Mouse (Mus musculus) left cerebral cortex, adult 18-20 months (tissue): Measurements from ENCODE around the gene Acoxl. TPM values are rescaled to one million over a fixed set of nuclear protein-coding genes. Genes with fewer than 3 reads are reported as not detected.
"Not testable (repeated sequence)": the region's sequence is repeated elsewhere in the genome, so short reads cannot be mapped to it uniquely, and the experiment has no call there.

Source experiments
- DNase-seq, 2 experiments: peaks; one replicate each; pipeline ENCODE4 v3.0.0; 2021 to 2022; ENCODE audit warnings: low spot score in 2 of 2, mixed read lengths in 1 of 2
- total RNA-seq, 2 experiments: library from RNA; stranded (reverse); gene quantifications; 2 replicates each; pipeline ENCODE4 v1.2.3; 2021

Acoxl gene
- total RNA-seq, 2 experiments from 2014 or later = not detected

DNA sequence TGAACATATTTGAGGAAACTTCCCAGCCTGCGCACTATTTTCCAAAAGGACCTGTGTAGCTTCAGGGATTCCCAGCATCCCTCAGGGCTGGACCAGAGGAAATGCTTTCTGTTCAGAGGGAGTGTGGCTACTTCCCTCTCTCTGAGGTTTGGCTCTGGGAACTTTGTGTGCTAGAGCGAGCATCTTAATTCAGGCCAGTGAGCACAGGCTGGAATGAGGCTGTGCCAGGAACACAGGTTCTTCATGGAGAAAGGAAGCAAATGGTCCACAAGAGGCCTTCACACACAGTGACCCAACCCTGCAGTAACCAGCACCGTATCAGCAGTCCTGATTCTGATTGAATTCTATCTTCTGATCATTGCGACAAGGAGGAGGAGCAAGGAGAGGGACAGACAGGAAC is 238.3 kb downstream of the Acoxl start:
- DNase-seq = no peak

DNA sequence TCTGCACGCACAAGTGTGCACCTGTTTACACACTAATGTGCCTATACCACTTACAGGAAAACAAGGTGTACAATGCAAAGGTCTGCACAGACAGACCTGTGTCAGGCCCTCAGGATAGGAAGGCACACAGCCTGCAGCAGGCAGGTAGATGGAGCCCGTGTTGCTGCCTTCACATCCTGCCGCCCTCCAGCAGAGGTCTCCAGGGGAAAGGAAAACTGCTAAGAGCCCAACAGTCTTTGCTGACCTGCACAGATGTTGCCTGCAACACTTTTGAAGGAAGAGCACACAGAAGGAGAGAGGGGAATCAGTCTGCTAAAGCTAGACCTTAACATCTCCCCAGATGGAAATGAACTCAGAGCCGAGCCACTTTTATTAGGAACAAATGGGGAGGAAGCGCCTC is 240.2 kb downstream of the Acoxl start:
- no peak for DNase-seq

DNA sequence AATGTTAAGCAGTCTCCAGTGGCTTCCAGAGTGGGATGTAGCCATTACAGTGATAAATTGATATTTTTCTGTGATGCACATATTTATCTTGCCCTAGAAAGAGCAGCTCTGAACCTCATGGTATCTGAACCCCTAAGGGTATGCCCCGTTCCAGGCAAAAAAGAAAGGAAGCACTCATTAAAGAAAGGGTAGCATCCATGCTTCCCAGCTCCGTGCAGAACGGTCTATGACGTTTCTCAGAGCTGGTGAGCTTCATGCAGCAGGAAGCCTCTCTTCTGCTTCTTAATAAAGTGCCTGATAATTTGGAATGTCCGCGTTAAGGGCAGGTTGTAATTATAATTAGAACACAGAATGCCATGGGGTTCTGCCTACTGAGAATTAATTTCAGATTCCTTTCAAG is 240.6 kb downstream of the Acoxl start:
- no peak for DNase-seq

DNA sequence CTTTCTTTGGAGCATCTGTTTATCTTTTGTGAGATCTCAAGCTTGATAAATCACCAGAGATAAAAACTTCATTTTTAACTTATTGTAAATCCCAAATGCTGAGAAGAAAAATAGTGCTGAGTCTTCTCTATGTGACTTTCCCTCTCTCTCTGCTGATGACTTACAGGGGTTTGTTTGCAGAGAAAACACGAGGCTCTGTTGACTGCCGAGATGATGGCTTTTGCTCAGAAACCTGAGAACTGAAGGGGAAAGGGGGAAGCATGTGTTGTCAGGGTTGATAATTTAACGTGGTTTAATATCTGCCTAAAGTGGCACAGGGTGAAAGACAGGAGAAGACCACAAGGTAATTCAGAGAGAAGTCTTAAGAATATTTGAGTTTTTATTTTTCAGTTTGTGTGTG is 245.2 kb downstream of the Acoxl start:
- DNase-seq = no peak

DNA sequence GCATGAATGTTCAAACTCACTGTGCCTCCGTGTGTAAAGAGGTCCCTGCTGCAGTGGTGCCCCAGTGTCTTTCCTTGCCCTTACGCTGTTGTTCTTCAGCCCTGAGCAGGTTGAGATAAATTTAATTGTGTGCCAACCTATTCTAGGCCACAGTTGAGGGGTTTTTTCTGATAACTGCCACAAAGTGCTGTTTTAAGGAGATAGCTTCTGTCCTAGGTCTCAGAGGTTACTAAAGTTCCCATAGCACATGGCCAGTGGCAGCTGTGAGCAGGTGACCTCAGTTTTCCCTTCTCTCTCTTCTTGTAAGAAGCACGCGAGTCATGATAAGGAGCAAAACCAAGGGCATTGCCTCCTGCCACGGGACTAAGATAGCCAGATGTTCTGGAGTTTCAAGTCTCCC is 245.9 kb downstream of the Acoxl start:
- no peak for DNase-seq

DNA sequence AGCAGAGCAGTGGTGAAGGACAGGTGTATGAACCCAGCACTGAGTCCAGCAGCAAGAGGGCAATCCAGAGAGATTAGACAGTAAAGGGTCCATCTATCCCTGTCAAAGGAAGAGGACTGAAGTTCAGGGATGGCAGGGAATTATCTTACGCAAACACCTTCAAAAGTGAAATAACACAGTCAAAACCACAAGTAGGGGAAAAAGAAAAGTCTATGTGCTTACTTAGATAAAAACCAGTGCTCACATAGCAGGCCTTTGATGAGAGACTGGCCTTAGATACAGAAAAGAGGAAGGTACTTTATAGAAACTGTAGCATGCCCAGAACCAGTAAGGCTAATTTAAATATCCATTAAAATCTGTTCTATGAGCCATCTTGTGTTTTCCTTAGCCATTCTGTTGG is 246.8 kb downstream of the Acoxl start:
- DNase-seq = no peak

DNA sequence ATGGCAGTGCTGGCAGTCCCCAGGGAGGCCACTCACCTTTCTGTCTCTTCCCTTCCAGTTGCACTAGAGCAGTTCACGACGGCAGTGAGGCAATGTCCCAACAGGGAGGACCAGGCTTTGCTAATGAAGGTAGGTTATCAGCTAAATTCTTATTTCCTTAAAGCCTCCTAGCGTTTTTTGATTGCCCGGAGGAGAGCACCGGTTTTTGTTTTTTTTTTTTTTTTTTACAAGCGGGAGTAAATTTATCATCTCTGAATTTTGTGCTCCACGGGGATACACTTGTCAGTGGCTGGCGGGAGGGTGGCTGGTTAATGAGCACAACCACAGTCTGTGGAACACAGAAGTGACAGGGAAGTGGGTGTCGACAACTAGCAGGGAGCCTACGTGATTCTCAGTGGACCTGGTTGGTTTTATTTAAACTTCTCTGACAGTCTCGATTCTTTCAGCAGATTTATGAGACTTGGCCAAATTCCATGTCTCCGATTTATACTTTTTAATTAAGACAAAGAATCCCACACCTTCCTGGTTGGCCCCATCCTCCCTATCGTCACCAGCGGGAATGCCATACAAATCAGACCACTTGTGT is 247.7 kb downstream of the Acoxl start:
- DNase-seq = peak in 1 of 2 experiments; percentile 29

DNA sequence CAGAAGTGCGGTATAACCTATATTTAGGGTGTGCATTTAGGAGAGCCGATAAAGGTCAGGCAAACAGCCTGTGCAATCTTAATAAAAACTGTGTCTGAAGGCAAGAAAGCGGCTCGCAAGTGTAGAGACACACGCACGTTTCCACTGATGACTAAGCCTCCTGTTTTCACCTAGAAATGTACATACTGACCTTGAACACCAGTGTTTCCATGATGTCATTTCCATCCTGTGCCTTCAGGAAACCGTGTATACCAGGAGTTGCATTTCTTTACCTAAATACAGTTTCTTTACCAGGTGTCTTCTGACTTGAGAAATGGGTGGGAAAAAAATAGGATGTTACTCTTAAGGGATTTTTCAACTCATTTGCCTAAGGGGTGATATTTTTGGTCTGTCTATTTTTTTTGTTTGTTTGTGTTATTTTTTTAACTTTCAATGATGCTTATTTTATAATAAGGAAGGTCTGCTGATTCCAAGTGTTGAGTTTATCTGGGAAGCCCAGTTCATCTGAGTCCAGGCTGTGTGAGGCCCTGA is 248.4 kb downstream of the Acoxl start:
- no peak for DNase-seq

DNA sequence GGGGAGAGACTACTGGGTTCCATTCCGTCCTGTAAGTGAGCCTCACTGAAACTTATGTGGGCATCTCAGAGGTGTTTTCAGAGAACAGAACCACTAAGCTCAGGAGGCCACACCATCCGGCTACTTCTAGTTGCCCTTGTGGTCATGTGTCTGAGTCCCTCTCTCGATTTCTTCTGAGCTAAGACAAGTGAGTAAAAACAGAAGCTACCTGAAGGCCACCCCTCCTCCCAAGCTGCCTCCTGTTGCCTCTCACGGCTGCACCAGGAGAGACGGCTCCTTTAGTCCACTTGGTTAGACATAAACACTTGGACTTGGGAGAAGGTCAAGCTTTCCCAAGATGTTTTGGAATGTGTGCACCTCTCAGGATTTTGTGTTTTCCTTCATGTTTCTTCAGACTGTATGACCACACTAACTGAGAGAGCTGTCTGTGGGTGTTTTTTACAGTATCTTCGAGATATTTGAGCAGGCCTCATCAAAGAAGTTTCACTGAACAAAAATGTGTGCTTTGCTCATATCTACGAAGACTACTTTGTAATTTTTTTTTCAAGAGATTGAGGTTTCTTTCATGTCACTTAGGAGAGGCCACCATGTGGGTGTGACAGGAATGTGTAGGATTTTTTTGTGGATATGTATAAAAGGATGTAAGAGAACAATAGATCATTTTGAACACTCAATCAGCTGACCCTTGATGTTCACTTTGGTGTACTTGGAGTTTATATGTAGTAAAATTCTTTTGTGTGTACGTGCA is 249.3 kb downstream of the Acoxl start:
- DNase-seq = no peak

DNA sequence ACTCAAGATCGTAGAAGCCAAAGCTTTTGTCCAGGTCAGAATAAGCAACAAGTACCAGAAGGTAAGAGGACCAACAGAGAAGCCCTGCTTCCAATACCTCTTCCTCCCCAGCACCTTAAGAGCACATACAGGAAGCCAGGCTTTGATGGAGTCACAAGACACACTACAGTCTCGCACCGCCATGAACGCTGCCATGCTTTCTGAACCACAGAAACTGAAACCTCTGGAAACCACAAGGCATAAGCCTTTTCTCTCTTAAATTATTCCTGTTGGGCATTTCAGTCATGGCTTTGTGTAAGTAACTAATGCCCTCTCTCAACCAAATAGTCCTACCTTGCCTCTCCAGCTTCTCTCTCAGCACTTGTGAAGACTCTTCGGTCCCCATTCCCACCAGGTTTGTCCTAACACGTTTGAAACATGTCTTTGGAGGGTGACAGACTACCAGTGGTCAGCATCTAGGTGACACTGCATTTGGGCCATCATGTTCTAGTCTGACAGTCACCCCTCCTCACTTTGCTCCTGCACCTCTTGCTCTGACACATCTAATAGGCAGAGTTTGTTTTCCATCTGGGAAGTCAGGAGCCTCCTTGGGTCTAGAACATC is 251.7 kb downstream of the Acoxl start:
- no peak for DNase-seq

DNA sequence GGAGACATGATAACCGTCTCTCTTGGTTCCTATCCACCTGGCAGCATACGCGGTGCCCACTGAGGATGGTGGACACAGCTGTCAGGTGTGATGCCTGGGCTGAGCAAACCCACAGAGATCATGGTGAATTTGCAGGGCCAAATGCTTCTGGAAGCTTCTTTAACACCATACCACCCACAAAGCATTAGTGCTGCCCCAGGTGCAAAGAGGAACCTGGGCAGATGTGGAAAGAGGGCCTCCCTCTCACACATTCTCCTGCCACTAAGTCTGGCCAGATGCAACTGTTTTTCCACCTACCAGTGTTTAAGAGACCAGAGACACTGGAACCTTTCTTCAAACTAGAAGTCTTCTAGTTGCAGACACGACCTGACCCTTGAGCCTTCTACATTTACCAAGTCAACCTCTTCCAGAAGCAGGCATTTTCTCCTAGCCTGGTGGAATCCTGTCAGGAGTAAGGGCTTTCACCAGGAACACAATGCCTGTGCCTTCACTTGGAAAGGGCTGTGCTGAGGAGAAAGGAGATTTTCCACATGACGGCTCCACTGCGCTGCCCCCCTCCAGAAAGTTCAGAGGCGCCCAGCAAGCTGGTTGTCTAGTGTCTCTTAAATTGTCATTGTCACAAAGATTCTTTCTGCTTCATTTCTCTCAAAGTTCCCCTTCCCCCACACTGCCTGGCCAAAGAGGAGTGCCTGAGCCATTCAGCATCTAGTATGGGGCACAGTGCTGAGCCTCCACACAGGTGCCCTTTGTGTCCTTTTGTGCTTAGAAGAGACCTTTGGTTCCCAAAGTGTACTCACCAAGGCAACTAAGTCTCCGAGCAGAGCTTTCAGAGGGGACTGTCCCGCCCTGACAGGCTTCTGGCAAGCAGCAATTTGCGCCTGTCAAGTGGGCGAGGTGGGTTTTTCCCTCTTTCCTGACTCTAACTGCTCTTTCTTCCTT is 253.0 kb downstream of the Acoxl start:
- no peak for DNase-seq

DNA sequence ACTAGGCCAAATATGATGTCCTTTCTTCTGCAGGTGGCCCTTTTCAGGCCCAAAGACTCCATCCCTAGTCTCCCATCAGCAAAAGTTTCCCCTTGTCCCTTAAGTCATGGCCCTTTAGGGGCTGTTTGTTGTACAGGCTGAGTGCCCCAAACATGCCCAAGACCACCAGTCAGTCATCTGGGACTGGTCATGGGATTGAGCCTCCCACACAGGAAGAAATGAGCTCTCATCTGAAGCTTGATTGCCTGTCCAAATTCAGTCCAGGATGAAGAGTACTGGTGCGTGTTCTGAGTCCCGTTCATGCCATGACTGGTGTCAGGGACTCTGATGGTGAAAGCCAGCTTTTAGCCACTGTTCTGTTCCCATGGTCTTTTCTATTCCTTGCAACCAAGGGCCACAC is 253.8 kb downstream of the Acoxl start:
- no peak for DNase-seq

DNA sequence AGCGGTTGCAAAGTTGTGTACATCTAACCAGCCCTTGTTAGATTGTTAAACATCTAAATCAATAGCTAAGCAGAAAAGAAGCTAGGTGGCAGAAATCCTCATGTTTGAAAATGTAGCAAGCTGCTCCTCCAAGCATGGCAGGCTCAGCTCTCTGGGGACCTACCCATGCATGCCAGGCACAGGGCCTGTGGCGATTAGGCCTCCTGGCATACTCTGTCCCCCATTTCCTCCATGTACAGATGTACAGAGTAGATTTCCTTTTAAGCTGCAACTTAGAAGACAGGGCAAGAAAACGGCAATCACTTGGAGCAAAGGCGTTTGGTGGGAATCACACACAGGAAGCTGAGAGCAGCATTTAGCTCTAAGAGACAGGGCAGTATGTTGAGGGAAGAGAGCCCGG is 255.5 kb downstream of the Acoxl start:
- DNase-seq = no peak

DNA sequence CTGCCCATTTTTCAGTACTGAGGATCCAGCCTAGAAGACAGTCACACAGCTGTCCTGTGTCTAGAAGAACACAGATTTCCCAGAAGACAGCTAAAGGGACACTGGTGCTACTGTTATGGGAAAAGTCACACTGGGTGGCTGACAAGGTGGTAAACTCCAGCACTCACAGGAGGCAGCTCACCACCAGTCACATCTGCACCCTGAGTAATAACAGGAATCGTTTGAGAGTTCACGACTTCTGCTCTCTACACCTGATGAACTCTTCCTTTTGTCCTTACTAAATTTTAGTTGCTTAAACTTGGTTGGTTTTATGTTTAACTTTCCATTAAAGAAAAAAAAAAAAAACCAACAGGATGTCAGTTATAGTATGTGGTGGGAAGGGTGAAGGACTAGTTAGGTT is 255.9 kb downstream of the Acoxl start:
- no peak for DNase-seq

DNA sequence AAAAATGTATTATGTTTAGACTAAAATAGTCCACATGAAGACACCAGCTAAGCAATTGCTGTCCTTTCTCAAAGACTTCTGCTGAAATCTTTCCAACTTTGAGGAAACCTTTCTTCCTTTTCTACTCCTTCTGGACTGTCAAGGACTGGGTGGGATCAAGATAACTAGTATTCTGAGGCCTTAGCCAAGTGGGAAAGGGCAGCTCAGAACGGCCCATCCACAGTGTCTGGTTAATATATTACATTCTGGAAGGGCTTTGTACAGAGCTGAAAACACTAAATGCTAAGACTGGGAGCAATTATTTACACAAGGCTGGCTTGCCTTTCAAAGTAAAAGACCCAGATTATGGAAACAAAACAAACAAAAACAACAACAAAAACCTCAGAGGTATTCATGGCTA is 256.6 kb downstream of the Acoxl start:
- no peak for DNase-seq

DNA sequence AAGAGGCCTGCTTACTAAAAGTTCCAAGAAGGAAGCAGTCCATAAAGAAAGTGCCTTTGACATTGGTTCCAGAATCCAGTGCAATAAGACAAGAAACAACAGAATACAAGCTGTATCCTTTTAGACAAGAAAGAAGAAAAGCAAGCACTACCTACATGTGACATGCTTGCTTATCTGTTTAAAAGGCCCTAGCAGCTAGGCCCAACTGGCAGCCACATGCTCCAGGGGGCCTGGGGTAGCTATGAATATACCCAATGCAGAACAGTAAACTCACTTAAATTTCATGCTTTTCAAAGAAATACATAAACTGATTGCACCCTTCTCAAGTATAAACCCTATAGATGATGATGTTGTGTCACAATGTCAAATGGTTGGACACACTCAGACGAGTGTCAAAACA is 257.4 kb downstream of the Acoxl start:
- no peak for DNase-seq

DNA sequence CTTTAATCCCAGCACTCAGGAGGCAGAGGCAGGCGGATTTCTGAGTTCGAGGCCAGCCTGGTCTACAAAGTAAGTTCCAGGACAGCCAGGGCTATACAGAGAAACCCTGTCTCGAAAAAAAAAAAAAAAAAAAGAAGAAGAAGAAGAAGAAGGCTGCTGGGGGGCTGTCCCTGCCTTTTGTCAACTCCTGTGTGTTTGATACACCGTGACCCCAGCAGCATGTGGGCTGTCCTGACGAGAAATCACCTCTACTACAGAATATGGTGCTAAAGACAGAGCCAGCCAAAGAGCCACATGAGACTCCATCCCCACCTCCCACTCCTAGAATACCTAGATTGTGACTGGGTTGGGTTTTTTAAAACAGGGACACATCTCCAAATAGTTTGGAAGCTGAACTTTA is 259.4 kb downstream of the Acoxl start:
- DNase-seq = not testable (repeated sequence)

DNA sequence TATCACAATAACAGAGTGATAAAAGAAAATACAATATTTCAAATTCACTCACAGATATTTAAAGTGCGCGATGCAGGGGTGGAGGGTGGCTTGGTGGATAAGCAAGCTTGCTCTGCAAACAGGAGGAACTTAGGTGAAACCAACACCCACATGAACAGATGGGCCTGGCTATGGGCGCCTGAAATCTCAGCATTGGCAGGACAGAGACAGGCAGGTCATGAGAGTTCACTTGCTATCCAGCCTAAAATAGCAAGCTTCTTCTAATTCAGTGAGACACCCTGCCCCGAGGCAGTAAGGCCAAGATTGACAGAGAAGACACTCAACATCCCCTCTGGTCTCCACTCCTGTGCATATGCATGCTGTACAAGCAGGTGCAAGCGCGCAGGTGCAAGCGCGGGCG is 263.4 kb downstream of the Acoxl start:
- DNase-seq = no peak

DNA sequence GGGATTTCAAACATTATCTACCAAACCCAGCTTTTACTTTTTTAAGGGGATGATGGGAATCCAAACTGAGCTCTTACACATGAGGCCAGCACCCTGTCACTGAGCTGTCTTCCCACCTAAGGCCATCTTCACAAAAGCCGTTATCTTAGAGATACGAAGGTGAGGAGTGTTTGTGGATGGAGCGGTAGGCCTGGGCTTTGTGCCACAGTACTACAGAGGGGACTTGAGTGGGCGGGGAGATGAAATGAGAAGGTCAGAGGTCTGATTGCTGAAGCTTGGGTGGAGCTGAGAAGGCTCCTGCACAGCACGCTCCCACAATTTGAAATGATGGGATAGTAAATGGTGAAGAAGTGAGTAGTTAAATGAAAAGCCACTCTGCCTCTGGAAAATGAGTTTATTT is 266.1 kb downstream of the Acoxl start:
- DNase-seq = no peak

DNA sequence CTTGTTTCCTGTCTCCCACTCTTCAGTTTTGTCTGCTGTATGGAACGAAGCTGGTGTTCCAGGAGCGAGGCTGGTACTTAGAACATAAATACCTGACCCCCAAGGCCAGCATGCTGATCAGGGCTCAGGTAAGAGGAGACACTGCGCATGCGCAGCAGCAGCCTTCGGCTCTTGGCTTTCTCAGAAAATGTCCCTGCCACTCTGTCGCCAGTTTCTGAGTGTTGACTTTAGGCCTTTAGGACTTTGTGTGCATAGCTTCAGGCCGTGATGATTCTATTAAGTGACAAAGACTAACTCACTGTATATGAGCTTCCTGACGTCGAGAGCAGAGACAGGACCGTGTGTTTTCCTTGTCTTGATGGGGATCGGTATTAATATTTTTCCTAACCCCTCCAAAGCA is 267.0 kb downstream of the Acoxl start:
- DNase-seq = no peak

DNA sequence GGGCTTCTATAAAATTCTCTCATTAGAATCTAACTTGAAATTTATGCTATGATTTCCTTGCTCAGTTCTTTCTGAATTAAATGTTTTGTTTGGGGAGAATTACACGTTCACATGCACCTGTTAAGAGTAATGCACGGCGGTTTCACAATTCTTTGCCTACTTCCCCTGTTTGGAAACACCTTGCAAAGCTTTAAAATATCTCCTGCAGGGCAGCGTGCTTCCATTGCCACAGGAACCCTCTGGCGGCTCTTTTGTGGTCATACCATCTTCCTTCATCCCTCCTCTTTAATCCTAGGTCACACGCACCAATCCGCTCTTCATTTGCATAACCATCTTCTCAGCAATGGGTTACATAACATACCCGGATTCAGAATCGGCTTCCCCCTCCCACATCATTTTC is 272.9 kb downstream of the Acoxl start:
- DNase-seq = no peak

DNA sequence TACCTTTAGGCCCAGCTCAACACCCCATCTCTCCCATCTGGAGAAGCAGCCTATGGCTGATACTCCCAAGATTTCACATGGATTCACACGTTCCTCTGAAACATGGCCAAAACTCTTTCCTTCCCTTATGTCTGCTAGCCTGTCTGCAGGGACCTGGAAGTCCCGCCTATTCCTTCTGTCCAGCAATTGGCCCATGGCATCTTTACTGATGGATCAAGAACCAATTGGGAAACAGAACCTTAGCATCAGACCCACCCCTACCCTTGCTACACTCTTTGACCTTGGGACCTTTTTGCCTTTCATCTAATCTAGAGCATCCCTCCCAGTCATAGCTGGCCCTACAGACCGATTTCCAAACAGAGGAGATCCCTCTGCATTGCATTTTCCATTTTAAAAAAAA is 275.9 kb downstream of the Acoxl start:
- no peak for DNase-seq
